Mouse (Mus musculus): ENCODE results near the gene Slc15a3. TPM values are rescaled to one million over a fixed set of nuclear protein-coding genes. Genes with fewer than 3 reads are reported as not detected.

Slc15a3 gene
- polyA plus RNA-seq, 1 experiment from 2014 or later = 0.50 TPM

Other genes starting within 250 kb of the Slc15a3 start
- 348 and 364 TPM in 2 replicates for gene Ddb1, start 234.4 kb upstream of the Slc15a3 start, polyA plus RNA-seq (2015; fragmentation: Nextera tagmentation; extraction: Ambion mirVana)
- gene Tkfc, start 234.1 kb upstream of the Slc15a3 start, polyA plus RNA-seq (2015; fragmentation: Nextera tagmentation; extraction: Ambion mirVana) = 16.7 and 16.9 TPM in 2 replicates
- 0.82 and 0.88 TPM in 2 replicates for gene Vwce, start 205.5 kb upstream of the Slc15a3 start, polyA plus RNA-seq (2015; fragmentation: Nextera tagmentation; extraction: Ambion mirVana)
- not detected in 2 replicates for gene Pga5, start 161.7 kb upstream of the Slc15a3 start, polyA plus RNA-seq (2015; fragmentation: Nextera tagmentation; extraction: Ambion mirVana)
- gene Vps37c, start 151.0 kb upstream of the Slc15a3 start, polyA plus RNA-seq (2015; fragmentation: Nextera tagmentation; extraction: Ambion mirVana) = 29.9 and 36.2 TPM in 2 replicates
- gene Cd5, start 100.7 kb upstream of the Slc15a3 start, polyA plus RNA-seq (2015; fragmentation: Nextera tagmentation; extraction: Ambion mirVana) = 0.87 and 1.1 TPM in 2 replicates
- gene Cd6, start 9.7 kb upstream of the Slc15a3 start, polyA plus RNA-seq (2015; fragmentation: Nextera tagmentation; extraction: Ambion mirVana) = 0.10 and 0.55 TPM in 2 replicates
- gene Tmem132a, start 30.2 kb downstream of the Slc15a3 start, polyA plus RNA-seq (2015; fragmentation: Nextera tagmentation; extraction: Ambion mirVana) = 66.5 and 71.7 TPM in 2 replicates
- 145 and 147 TPM in 2 replicates for gene Tmem109, start 42.3 kb downstream of the Slc15a3 start, polyA plus RNA-seq (2015; fragmentation: Nextera tagmentation; extraction: Ambion mirVana)
- 33.0 and 34.4 TPM in 2 replicates for gene Prpf19, start 55.5 kb downstream of the Slc15a3 start, polyA plus RNA-seq (2015; fragmentation: Nextera tagmentation; extraction: Ambion mirVana)
- not detected in 2 replicates for gene Zp1, start 80.9 kb downstream of the Slc15a3 start, polyA plus RNA-seq (2015; fragmentation: Nextera tagmentation; extraction: Ambion mirVana)
- gene Ptgdr2, start 97.4 kb downstream of the Slc15a3 start, polyA plus RNA-seq (2015; fragmentation: Nextera tagmentation; extraction: Ambion mirVana) = 0.11 and 0.16 TPM in 2 replicates
- gene Ccdc86, start 109.5 kb downstream of the Slc15a3 start, polyA plus RNA-seq (2015; fragmentation: Nextera tagmentation; extraction: Ambion mirVana) = 22.6 and 23.9 TPM in 2 replicates
- gene Ms4a10, start 134.9 kb downstream of the Slc15a3 start, polyA plus RNA-seq (2015; fragmentation: Nextera tagmentation; extraction: Ambion mirVana) = not detected in 2 replicates
- gene Ms4a15, start 153.5 kb downstream of the Slc15a3 start, polyA plus RNA-seq (2015; fragmentation: Nextera tagmentation; extraction: Ambion mirVana) = not detected in 2 replicates
- gene Ms4a18, start 178.3 kb downstream of the Slc15a3 start, polyA plus RNA-seq (2015; fragmentation: Nextera tagmentation; extraction: Ambion mirVana) = not detected in 2 replicates
- gene Ms4a8a, start 241.4 kb downstream of the Slc15a3 start, polyA plus RNA-seq (2015; fragmentation: Nextera tagmentation; extraction: Ambion mirVana) = 0.33 TPM in 1 of 2 replicates, not detected in the other

Data from lung, embryonic 16.5 days (tissue).